ENCODE assay signal across 18 mouse cellular contexts in the genomic region with DNA sequence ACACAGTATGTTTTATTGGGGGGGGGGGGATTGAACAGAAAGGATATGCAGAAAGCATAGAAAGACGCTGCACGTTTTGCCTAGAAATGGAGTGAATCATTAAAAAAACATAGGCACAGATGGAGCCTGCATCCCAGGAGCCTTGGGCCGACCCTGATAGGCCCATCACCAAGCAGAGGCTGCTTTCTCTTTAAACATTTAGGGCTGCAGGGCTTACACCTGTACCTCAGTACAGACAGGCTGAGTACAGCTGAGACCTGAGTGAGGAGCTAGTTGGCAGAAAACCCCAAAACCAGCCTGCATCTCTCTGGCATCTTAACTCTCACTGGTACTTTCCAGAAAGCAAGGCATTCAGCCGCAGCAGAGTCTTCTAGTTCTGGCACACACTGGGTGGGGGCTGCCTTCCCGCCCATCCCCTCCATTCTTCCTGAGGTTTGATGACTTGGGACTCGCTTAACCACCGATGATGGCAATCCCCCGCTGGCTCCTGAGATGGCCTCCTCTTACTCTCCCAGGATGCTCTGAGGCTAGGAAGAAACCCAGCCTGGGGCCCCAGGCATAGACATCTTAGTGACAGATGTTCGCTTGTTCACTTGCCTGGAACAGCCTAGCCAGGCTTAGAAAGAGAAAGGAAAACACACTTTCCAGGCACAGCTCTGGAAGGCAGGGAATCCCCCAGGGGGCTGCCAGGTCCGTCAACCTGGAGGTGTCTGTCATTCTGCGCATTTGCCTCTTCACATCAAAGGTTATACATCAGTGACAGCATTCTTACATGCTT.
DNase-seq lines count a peak whose midpoint lies in the region; ATAC-seq and TF ChIP-seq lines count a peak whose summit lies in the region.
"Had no signal": no experiment of that assay in that cellular context is flagged by ENCODE, and none has a peak within 500 bp of the region (broad histone marks: within the 10 kb centered on the region; RNA-seq: fewer than 3 reads in every experiment).

No protein-coding gene starts in this region.

- peak; percentile 11 for DNase-seq in forebrain, postnatal 0 days
- no peak for DNase-seq in neural tube, embryonic 10.5 days (ENCODE audit: extremely low spot score, low spot score)
- DNase-seq in midbrain, embryonic 14.5 days: peak; percentile 34
- no peak for DNase-seq in lung, postnatal 0 days (ENCODE audit: low spot score)
- no peak for DNase-seq in lung, postnatal 4 days
- DNase-seq: adrenal gland, adult 2 months; cerebellum, adult 9-10 months; layer of hippocampus, adult 9-11 months had no signal

- WGBS in forebrain, postnatal 0 days: 70% methylated on average over 11 of the region's 11 CpGs
- WGBS in forebrain, embryonic 12.5 days: 79% methylated on average over 11 of the region's 11 CpGs
- 55% methylated on average over 11 of the region's 11 CpGs for WGBS in neural tube, embryonic 13.5 days
- WGBS in midbrain, embryonic 14.5 days: 56% methylated on average over 11 of the region's 11 CpGs
- WGBS in lung, postnatal 0 days: 79% methylated on average over 11 of the region's 11 CpGs

- H3K36me3 ChIP-seq in forebrain, postnatal 0 days (ENCODE audit: insufficient read depth): no peaks in the 10 kb centered on the region
- no peaks in the 10 kb centered on the region for H3K36me3 ChIP-seq in forebrain, embryonic 12.5 days (replicated peaks)
- no peaks in the 10 kb centered on the region for H3K36me3 ChIP-seq in neural tube, embryonic 13.5 days
- H3K36me3 ChIP-seq in midbrain, embryonic 14.5 days (ENCODE audit: control insufficient read depth, insufficient read depth, low read length): no peaks in the 10 kb centered on the region
- no peaks in the 10 kb centered on the region for H3K36me3 ChIP-seq in lung, postnatal 0 days (ENCODE audit: insufficient read depth, low read length)
- H3K36me3 ChIP-seq: heart, embryonic 12.5 days; limb, embryonic 10.5 days; stomach, embryonic 15.5 days had no signal

- H3K27ac ChIP-seq in forebrain, postnatal 0 days (ENCODE audit: low read depth, low read length): no peak overlapping the region
- no peak overlapping the region for H3K27ac ChIP-seq in forebrain, embryonic 12.5 days
- H3K27ac ChIP-seq in neural tube, embryonic 13.5 days (replicated peaks): peak overlapping the region; percentile 56
- 0 out of 2 replicates have a peak overlapping the region, but pooled peaks have one; percentile 37 for H3K27ac ChIP-seq in midbrain, embryonic 14.5 days (replicated peaks; ENCODE audit: low read depth, low read length)
- no peak overlapping the region for H3K27ac ChIP-seq in lung, postnatal 0 days (ENCODE audit: low read length)
- H3K27ac ChIP-seq: gastrocnemius, adult 2 months; limb, embryonic 10.5 days; stomach, embryonic 15.5 days had no signal

- TF ChIP-seq CTCF in forebrain, postnatal 0 days (IDR thresholded peaks at IDR 0.05; ENCODE audit: low read depth): no peak
- no peak for TF ChIP-seq CTCF in lung, postnatal 0 days (IDR thresholded peaks at IDR 0.05)

- ATAC-seq in forebrain, postnatal 0 days: no peak
- no peak for ATAC-seq in forebrain, embryonic 12.5 days (ENCODE audit: low FRiP score)
- ATAC-seq in neural tube, embryonic 13.5 days (ENCODE audit: low read depth): peak; percentile 75; the same call in 1 of the 2 replicates
- ATAC-seq in midbrain, embryonic 14.5 days (ENCODE audit: low FRiP score, low TSS enrichment): no peak
- ATAC-seq in megakaryocyte-erythroid progenitor cell, adult 5-6 weeks (replicated peaks; ENCODE audit: low FRiP score, low TSS enrichment, poor library complexity, severe bottlenecking): no peak
- no peak for ATAC-seq in lung, postnatal 0 days
- ATAC-seq: forebrain, embryonic 16.5 days; liver, postnatal 0 days had no signal

- H3K27me3 ChIP-seq in forebrain, postnatal 0 days (ENCODE audit: insufficient read depth, low read length): no peaks in the 10 kb centered on the region
- H3K27me3 ChIP-seq in forebrain, embryonic 12.5 days: no peaks in the 10 kb centered on the region
- H3K27me3 ChIP-seq in neural tube, embryonic 13.5 days: no peaks in the 10 kb centered on the region
- H3K27me3 ChIP-seq in midbrain, embryonic 14.5 days (ENCODE audit: control insufficient read depth, insufficient read depth, low read length): no peaks in the 10 kb centered on the region
- H3K27me3 ChIP-seq in lung, postnatal 0 days (replicated peaks; ENCODE audit: insufficient read depth, low read length): no peaks in the 10 kb centered on the region
- H3K27me3 ChIP-seq: heart, embryonic 12.5 days; stomach, embryonic 15.5 days had no signal

- H3K4me3 ChIP-seq in forebrain, postnatal 0 days (ENCODE audit: low read depth, low read length): no peak overlapping the region
- H3K4me3 ChIP-seq in forebrain, embryonic 12.5 days (replicated peaks): no peak overlapping the region
- H3K4me3 ChIP-seq in neural tube, embryonic 13.5 days: no peak overlapping the region
- no peak overlapping the region for H3K4me3 ChIP-seq in midbrain, embryonic 14.5 days (replicated peaks; ENCODE audit: low read depth, low read length)
- H3K4me3 ChIP-seq in lung, postnatal 0 days (ENCODE audit: low read depth, low read length): no peak overlapping the region
- H3K4me3 ChIP-seq: gastrocnemius, adult 2 months; heart, embryonic 12.5 days; limb, embryonic 10.5 days; megakaryocyte, embryonic 14.5 days; stomach, embryonic 15.5 days had no signal

- no peak overlapping the region for H3K9ac ChIP-seq in forebrain, postnatal 0 days
- H3K9ac ChIP-seq in forebrain, embryonic 12.5 days: no peak overlapping the region
- no peak overlapping the region for H3K9ac ChIP-seq in neural tube, embryonic 13.5 days
- H3K9ac ChIP-seq in midbrain, embryonic 14.5 days (replicated peaks; ENCODE audit: low read length): no peak overlapping the region
- H3K9ac ChIP-seq in lung, postnatal 0 days (replicated peaks; ENCODE audit: low read depth): no peak overlapping the region
- H3K9ac ChIP-seq: heart, embryonic 12.5 days; liver, postnatal 0 days; stomach, embryonic 15.5 days had no signal

- no peak overlapping the region for H3K4me2 ChIP-seq in forebrain, postnatal 0 days (ENCODE audit: low read depth)
- H3K4me2 ChIP-seq in forebrain, embryonic 12.5 days: no peak overlapping the region
- no peak overlapping the region for H3K4me2 ChIP-seq in neural tube, embryonic 13.5 days
- H3K4me2 ChIP-seq in midbrain, embryonic 14.5 days (ENCODE audit: low read length): no peak overlapping the region
- H3K4me2 ChIP-seq in lung, postnatal 0 days (replicated peaks; ENCODE audit: low read depth, low read length): no peak overlapping the region
- H3K4me2 ChIP-seq: heart, embryonic 12.5 days; stomach, embryonic 15.5 days had no signal

- no peak for TF ChIP-seq EP300 in lung, postnatal 0 days (IDR thresholded peaks at IDR 0.05)

- H3K9me3 ChIP-seq in forebrain, postnatal 0 days (ENCODE audit: low read length): no peaks in the 10 kb centered on the region
- H3K9me3 ChIP-seq in forebrain, embryonic 12.5 days: 0 out of 2 replicates have a peak, but pooled peaks cover 4% of the 10 kb centered on the region
- H3K9me3 ChIP-seq in neural tube, embryonic 13.5 days: peaks cover 3% of the 10 kb centered on the region; the same call in 1 of the 2 replicates
- no peaks in the 10 kb centered on the region for H3K9me3 ChIP-seq in midbrain, embryonic 14.5 days (ENCODE audit: control insufficient read depth, low read length)
- H3K9me3 ChIP-seq in lung, postnatal 0 days (ENCODE audit: low read length): no peaks in the 10 kb centered on the region
- H3K9me3 ChIP-seq: limb, embryonic 10.5 days; megakaryocyte, embryonic 14.5 days; stomach, embryonic 15.5 days had no signal

- H3K4me1 ChIP-seq in forebrain, postnatal 0 days (ENCODE audit: insufficient read depth): no peaks in the 10 kb centered on the region
- peaks cover 4% of the 10 kb centered on the region; the same call in 1 of the 2 replicates for H3K4me1 ChIP-seq in forebrain, embryonic 12.5 days
- peaks cover 12% of the 10 kb centered on the region for H3K4me1 ChIP-seq in neural tube, embryonic 13.5 days (replicated peaks)
- 0 out of 2 replicates have a peak, but pooled peaks cover 2% of the 10 kb centered on the region for H3K4me1 ChIP-seq in midbrain, embryonic 14.5 days (ENCODE audit: control insufficient read depth, insufficient read depth, low read length)
- H3K4me1 ChIP-seq in lung, postnatal 0 days (ENCODE audit: insufficient read depth, low read depth, low read length): no peaks in the 10 kb centered on the region
- H3K4me1 ChIP-seq: heart, embryonic 12.5 days; limb, embryonic 10.5 days; megakaryocyte, embryonic 14.5 days; stomach, embryonic 15.5 days had no signal

Comparison
In these comparisons a context has a peak if more than half of its experiments do, and no peak if none do; other contexts are left out.
1. DNase-seq: peak in forebrain, postnatal 0 days (single experiment) and midbrain, embryonic 14.5 days (single experiment); none in neural tube, embryonic 10.5 days (single experiment), lung, postnatal 0 days (single experiment) and lung, postnatal 4 days (0 of 2).
2. H3K27ac ChIP-seq: peak in neural tube, embryonic 13.5 days (single experiment) and midbrain, embryonic 14.5 days (single experiment); none in forebrain, postnatal 0 days (single experiment), forebrain, embryonic 12.5 days (single experiment) and lung, postnatal 0 days (single experiment).